Mouse (Mus musculus) forebrain, embryonic 10.5 days (tissue): ENCODE measurements at regions not wholly inside any gene's neighbourhood (a gene's known extent, or its start where the extent isn't known, plus 50 kb on each side); places are given as distances from the start of the nearest gene placed in this dataset.

Experiments
- DNase-seq: peaks from one replicate; pipeline ENCODE4 v3.0.0-alpha.2; 2017; ENCODE audit warnings: low spot score; ENCODE audit errors: extremely low spot score
- H3K27ac ChIP-seq: fragments of 300-500 bp; sonication (generic); 2 replicates; pipeline ENCODE4 v1.5.1; 2016; ENCODE audit warnings: mild to moderate bottlenecking
- H3K27me3 ChIP-seq: fragments of 300-500 bp; sonication (generic); 2 replicates; pipeline ENCODE4 v1.6.1; 2016; ENCODE audit warnings: mild to moderate bottlenecking; ENCODE audit not compliant: poor library complexity, severe bottlenecking
- H3K36me3 ChIP-seq: fragments of 300-500 bp; sonication (generic); replicated peaks from 2 replicates; pipeline ENCODE4 v1.6.1; 2016; ENCODE audit warnings: mild to moderate bottlenecking, moderate library complexity
- H3K4me1 ChIP-seq: fragments of 300-500 bp; sonication (generic); 2 replicates; pipeline ENCODE4 v1.6.1; 2016
- H3K4me3 ChIP-seq: fragments of 300-500 bp; sonication (generic); 2 replicates; pipeline ENCODE4 v1.5.1; 2016; ENCODE audit warnings: mild to moderate bottlenecking, moderate library complexity
- H3K9me3 ChIP-seq: fragments of 300-500 bp; sonication (generic); 2 replicates; pipeline ENCODE4 v1.6.1; 2016; ENCODE audit warnings: mild to moderate bottlenecking, moderate library complexity
- WGBS: fragments of 180-500 bp; shearing (Covaris S2); methylation state at CpG from one replicate; pipeline ENCODE4 v1.1.7; 2016; 5-methylcytosine and 5-hydroxymethylcytosine counted together

- 84% methylated on average over 1 of the region's 1 CpGs for WGBS
- H3K27ac ChIP-seq, result no peak overlapping the region
- DNase-seq, result no peak
- no peaks in the 10 kb centered on the region for H3K9me3 ChIP-seq
- H3K4me3 ChIP-seq, result no peak overlapping the region
- H3K4me1 ChIP-seq, result peaks cover 5% of the 10 kb centered on the region; the same call in 1 of the 2 replicates
- no peaks in the 10 kb centered on the region for H3K36me3 ChIP-seq
- H3K27me3 ChIP-seq, result no peaks in the 10 kb centered on the region
Measured at GRCm38 (mm10) chr6:107629376-107629775, 99.8 kb downstream of the Lrrn1 start.

- DNase-seq, result no peak
- Histone ChIP-seq H3K9me3 (no peaks in the 10 kb centered on the region), H3K4me3 (no peak overlapping the region), H3K27me3 (no peaks in the 10 kb centered on the region), H3K27ac (no peak overlapping the region), H3K36me3 (no peaks in the 10 kb centered on the region), H3K4me1 (peaks cover 15% of the 10 kb centered on the region)
- WGBS, result 71% methylated on average over 2 of the region's 2 CpGs
Measured at GRCm38 (mm10) chr6:107645751-107646150, 116.2 kb downstream of the Lrrn1 start.

GRCm38 (mm10) chr6:107653840-107654523 lies 124.4 kb downstream of the Lrrn1 start:
- Histone ChIP-seq H3K4me1 (peaks cover 45% of the 10 kb centered on the region), H3K36me3 (no peaks in the 10 kb centered on the region), H3K4me3 (no peak overlapping the region), H3K27me3 (no peaks in the 10 kb centered on the region), H3K27ac (peak overlapping the region; percentile 78), H3K9me3 (no peaks in the 10 kb centered on the region)
- peak; percentile 20 for DNase-seq

GRCm38 (mm10) chr6:107657805-107658204 lies 128.2 kb downstream of the Lrrn1 start:
- Histone ChIP-seq H3K27ac (no peak overlapping the region), H3K27me3 (no peaks in the 10 kb centered on the region), H3K36me3 (no peaks in the 10 kb centered on the region), H3K9me3 (no peaks in the 10 kb centered on the region), H3K4me3 (no peak overlapping the region), H3K4me1 (peaks cover 40% of the 10 kb centered on the region)
- WGBS, result 92% methylated on average over 2 of the region's 2 CpGs
- DNase-seq, result no peak

- Histone ChIP-seq H3K36me3 (no peaks in the 10 kb centered on the region), H3K4me3 (no peak overlapping the region), H3K27me3 (no peaks in the 10 kb centered on the region), H3K4me1 (peaks cover 8% of the 10 kb centered on the region), H3K27ac (no peak overlapping the region), H3K9me3 (no peaks in the 10 kb centered on the region)
- WGBS, result 81% methylated on average over 5 of the region's 5 CpGs
- no peak for DNase-seq
Measured at GRCm38 (mm10) chr6:107661009-107661764, 131.6 kb downstream of the Lrrn1 start.

GRCm38 (mm10) chr6:107699298-107699697 lies 169.7 kb downstream of the Lrrn1 start:
- Histone ChIP-seq H3K9me3 (no peaks in the 10 kb centered on the region), H3K36me3 (no peaks in the 10 kb centered on the region), H3K27me3 (no peaks in the 10 kb centered on the region), H3K4me1 (peaks cover 7% of the 10 kb centered on the region), H3K4me3 (no peak overlapping the region), H3K27ac (no peak overlapping the region)
- WGBS, result 90% methylated on average over 4 of the region's 4 CpGs
- DNase-seq, result no peak

- 83% methylated on average over 2 of the region's 2 CpGs for WGBS
Measured at GRCm38 (mm10) chr6:107708185-107708584, 178.6 kb downstream of the Lrrn1 start.

GRCm38 (mm10) chr6:107708608-107709007 lies 179.0 kb downstream of the Lrrn1 start:
- H3K4me3 ChIP-seq, result no peak overlapping the region
- peaks cover 54% of the 10 kb centered on the region for H3K4me1 ChIP-seq
- no peaks in the 10 kb centered on the region for H3K36me3 ChIP-seq
- no peak for DNase-seq
- H3K27ac ChIP-seq, result peak overlapping the region; percentile 35; the same call in 1 of the 2 replicates
- no peaks in the 10 kb centered on the region for H3K27me3 ChIP-seq
- 78% methylated on average over 1 of the region's 1 CpGs for WGBS
- H3K9me3 ChIP-seq, result no peaks in the 10 kb centered on the region

More at GRCm38 (mm10) chr6:107708185-107708584, 178.6 kb downstream of the Lrrn1 start:
- Histone ChIP-seq H3K4me3 (no peak overlapping the region), H3K27me3 (no peaks in the 10 kb centered on the region), H3K4me1 (peaks cover 50% of the 10 kb centered on the region), H3K36me3 (no peaks in the 10 kb centered on the region), H3K9me3 (no peaks in the 10 kb centered on the region), H3K27ac (peak overlapping the region; percentile 57; the same call in 1 of the 2 replicates)
- DNase-seq, result no peak

GRCm38 (mm10) chr6:107710360-107710759 lies 180.8 kb downstream of the Lrrn1 start:
- DNase-seq, result peak; percentile 29
- Histone ChIP-seq H3K4me3 (no peak overlapping the region), H3K9me3 (no peaks in the 10 kb centered on the region), H3K4me1 (peaks cover 69% of the 10 kb centered on the region), H3K27me3 (no peaks in the 10 kb centered on the region), H3K36me3 (no peaks in the 10 kb centered on the region), H3K27ac (peak overlapping the region; percentile 85; the same call in 1 of the 2 replicates)
- WGBS, result 65% methylated on average over 5 of the region's 5 CpGs

- Histone ChIP-seq H3K36me3 (no peaks in the 10 kb centered on the region), H3K4me3 (peak overlapping the region; percentile 19; the same call in 1 of the 2 replicates), H3K9me3 (no peaks in the 10 kb centered on the region), H3K4me1 (peaks cover 65% of the 10 kb centered on the region), H3K27ac (peak overlapping the region; percentile 85), H3K27me3 (no peaks in the 10 kb centered on the region)
- DNase-seq, result peak; percentile 73
- 10% methylated on average over 22 of the region's 22 CpGs for WGBS
Measured at GRCm38 (mm10) chr6:107711181-107712087, 181.9 kb downstream of the Lrrn1 start.

GRCm38 (mm10) chr6:107713051-107713450 lies 183.5 kb downstream of the Lrrn1 start:
- Histone ChIP-seq H3K9me3 (no peaks in the 10 kb centered on the region), H3K27me3 (no peaks in the 10 kb centered on the region), H3K36me3 (no peaks in the 10 kb centered on the region), H3K4me3 (peak overlapping the region; percentile 19; the same call in 1 of the 2 replicates), H3K27ac (peak overlapping the region; percentile 85), H3K4me1 (peaks cover 56% of the 10 kb centered on the region)
- DNase-seq, result peak; percentile 69
- WGBS, result 5% methylated on average over 6 of the region's 6 CpGs

GRCm38 (mm10) chr6:107717194-107717593 lies 187.6 kb downstream of the Lrrn1 start:
- peaks cover 37% of the 10 kb centered on the region for H3K4me1 ChIP-seq
- DNase-seq, result no peak
- H3K27ac ChIP-seq, result no peak overlapping the region
- no peaks in the 10 kb centered on the region for H3K9me3 ChIP-seq
- 92% methylated on average over 2 of the region's 2 CpGs for WGBS
- H3K36me3 ChIP-seq, result no peaks in the 10 kb centered on the region
- no peak overlapping the region for H3K4me3 ChIP-seq
- H3K27me3 ChIP-seq, result no peaks in the 10 kb centered on the region
